Mouse (Mus musculus) lung, postnatal 25 days (tissue): ENCODE measurements around the gene Nkx2-2.
A peak's percentile ranks its signal among the peaks of the same experiment; 100 is the strongest.

Experiments
- DNase-seq: peaks from one replicate; pipeline ENCODE4 v3.0.0; 2022; ENCODE audit warnings: low spot score

Nkx2-2 gene

DNA sequence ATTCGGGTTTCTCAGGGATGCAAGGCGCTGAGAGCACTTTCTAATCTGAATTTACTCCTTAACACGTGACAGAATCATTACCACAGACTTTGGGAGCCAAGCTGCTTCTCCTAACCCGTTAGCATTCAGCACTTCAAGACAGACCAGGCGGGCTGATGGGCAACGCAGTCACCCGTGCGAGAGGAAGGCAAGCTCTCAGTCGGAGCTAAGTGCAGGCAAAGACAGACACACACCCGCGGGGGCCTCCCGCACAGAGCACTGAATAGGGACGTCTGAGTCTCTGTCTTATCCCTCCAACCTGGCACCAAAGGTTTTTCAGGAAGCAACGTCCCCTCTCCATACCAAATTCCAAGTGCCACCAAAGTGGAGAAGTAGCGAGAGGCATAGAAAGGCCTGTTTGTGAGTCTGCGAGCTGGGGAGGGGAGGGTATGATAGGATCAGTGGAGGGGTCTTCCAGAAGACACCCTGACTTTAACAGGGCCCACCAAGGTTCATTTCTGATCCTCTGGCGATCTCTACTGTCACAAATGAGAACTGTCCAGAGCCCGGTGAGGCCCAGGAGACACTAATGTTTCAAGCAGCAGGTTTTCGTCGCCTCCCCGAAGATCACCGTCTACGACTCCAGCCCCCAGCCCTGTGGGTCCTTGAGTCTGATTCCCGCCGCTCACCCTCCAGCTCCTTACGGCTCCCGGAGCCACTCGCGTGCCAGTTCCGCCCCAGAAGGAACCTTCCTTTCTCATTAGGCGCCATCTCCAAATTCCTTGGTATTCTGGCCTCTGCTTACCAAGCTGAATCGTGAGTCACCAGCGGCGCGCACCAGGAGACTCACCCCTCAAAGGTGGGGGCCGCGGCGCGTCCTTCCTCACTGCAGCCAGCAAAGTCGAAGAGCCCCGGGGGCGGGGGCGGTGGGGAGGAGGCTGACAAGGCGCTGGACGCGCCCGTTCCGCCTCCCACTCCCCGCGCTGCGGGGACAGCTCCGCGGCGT is at the start of gene Nkx2-2:
TSS of gene Nkx2-2 (minus strand) at position 973 of the 985 bp plus-strand sequence.
- no peak for DNase-seq

- DNase-seq = no peak
Measured at GRCm38 (mm10) chr2:147235707-147236290, 41.8 kb upstream of the Nkx2-2 start.

DNA sequence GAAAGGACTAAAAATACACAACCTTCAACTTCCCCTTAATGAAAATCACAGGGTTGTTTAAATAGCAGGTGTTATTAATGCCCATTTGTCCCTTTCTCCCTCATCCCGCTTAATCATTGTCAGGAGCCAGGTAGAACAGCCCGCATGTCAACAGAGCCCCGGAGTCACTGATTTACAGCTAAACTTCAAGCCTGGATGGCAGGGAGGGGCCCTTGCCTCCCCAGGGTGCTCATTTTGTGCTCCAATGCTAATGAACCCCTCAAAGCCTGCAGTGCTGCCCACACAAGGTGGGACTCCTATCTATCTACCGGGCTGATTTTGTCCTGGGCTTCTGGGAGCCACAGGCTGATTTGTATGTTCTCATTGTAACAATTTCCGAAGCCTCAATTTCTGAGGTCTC is 37.1 kb upstream of the Nkx2-2 start:
- no peak for DNase-seq

DNA sequence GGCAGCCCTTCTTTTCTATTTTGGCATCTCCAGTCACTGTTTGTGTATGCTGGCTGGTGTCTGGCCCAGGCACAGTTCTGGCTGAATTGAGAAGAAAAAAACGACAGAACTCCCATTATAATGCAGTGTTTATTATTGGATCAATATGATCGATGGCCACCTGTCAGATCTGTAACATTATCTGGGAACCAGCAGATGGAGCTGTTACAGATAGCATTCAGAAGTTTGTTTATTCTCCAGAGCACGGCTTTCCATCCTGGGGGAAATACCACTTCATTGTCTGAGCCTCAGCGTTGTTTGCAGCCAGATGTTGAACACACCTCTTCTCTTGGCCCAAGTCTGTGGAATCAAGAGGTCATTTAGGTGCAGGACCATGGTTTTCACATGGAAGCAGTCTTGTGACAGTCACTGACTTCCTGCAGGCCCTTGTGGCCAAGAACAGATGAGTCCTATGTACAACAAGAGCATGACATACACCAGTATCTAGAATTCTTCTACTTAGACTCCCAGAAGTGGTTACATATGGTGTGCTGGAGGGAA is 11.1 kb upstream of the Nkx2-2 start:
- no peak for DNase-seq

- DNase-seq = no peak
Measured at GRCm38 (mm10) chr2:147194711-147195615, 920 bp upstream of the Nkx2-2 start.

DNA sequence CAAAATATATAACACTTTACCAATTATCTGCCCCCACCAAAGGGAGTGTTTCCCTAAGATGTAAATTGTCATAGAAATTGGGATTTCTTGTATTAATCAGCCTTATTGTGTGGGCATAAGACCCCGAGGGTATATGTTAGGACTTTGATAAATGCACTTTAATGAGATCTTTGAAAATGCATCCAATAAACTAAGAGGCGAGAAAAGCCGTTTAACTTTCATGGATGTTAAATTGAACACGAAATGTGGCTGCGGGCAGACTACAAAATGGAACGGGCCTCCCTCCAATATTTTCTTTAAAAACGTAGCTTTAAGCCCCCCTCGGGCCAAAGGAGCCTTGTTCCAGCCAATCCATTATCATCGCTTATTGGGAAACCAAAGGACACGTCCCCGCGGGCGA is 1.3 kb downstream of the Nkx2-2 start:
- DNase-seq = no peak

DNA sequence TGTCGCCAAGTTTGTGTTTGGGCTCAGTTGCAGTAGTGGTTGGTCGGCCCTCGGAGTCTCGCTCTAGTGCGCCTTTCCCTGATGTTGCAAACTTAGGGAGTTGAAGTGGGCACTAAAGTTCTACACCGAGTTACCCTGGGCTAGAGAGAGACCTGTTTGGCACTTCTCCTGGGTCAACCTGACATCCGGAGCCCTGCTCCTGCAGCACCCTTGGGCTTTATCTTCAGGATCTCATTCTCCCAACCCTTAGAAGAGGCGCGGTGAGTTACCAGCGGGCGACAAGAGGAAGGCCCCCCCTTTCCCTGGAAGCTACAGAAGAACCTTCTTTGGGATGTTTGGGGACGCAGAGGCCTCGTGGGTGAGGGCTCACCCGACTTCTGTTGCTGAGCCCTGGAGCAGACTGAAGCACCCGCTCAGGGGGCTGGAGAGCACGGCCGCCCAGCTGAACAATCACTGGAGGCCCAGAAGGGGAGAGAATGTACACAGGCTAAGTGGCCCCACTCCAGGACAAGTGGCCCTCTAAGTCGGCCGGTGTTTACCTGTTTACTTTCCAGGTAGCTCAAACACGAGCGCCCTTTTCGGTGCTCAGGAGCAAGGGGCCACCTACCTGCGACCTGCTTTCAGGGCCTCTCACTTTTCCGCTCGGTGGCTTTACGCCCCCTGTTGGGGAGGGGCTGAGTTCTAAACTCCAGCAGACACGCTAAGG is 3.6 kb downstream of the Nkx2-2 start:
- peak; percentile 86 for DNase-seq

DNA sequence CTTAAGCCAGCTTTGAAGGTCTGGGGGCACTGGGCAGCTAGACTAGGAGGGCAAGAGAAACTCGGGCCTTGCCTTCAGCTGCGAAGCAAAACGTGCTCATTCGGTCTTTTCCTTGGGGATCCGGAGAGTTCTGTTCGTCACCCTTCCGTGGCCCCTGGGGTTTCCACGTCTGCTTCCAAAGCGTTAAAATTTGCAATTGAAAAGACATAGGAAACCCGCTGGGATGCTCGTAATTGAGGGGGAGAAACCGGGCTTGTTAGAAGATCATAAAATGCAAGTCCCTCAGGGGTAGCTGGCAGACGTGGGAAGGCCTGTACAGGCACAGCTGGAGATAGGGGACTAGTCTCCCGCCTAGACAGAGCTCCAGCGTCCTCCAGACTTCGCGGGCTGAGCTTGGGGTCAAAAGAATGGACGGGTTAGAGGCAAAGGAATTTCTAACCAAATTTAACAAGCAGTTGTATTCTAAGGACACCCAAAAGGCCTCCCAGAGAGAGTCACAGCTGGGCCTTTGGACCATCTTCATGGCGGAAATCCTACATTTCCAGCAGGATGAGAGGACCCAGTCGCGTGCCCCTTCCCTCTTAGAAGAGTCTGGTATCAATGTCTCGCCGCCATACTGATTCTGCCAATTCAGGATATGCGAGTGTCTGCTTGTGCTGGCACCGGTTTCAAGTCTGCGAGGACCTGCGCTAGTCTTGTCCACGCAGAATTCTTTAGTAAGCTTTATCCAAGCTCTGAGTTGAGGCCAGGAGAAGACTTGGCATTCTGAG is 4.3 kb downstream of the Nkx2-2 start:
- no peak for DNase-seq

DNA sequence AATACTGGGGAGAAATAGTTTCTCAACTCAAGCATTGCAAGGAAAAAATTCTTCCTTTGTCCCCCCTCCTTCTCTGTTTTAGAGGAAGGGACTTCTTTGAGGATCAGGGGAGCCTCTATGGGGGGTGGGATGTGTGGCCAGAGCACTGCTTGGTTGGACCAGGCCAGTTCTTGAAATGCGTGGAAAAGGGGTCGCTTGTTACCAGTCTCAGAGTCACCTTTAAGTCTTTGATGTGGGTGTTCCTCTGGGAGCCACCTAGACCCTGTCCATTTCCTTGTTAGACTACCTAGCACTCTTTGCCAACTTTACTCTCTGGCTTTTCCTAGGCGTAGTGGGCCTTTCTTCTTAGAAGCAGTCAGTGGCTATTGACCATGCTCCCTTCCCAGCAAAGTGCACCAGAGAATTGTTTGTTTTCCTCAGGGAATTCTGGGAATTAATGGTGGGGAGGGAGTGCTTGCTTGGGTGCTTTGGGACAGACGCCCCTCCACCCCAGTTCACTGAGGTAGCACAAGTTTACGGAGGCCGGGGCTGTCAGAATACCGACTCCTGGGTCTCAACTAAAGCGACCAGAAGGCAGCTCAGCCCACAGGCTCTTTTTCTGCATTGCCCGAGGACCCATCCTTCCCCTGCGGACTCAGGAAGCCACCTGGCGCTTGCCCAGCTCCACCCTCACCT is 5.0 kb downstream of the Nkx2-2 start:
- DNase-seq = no peak

GRCm38 (mm10) chr2:147188074-147188700 is 5.9 kb downstream of the Nkx2-2 start:
- DNase-seq = no peak

DNA sequence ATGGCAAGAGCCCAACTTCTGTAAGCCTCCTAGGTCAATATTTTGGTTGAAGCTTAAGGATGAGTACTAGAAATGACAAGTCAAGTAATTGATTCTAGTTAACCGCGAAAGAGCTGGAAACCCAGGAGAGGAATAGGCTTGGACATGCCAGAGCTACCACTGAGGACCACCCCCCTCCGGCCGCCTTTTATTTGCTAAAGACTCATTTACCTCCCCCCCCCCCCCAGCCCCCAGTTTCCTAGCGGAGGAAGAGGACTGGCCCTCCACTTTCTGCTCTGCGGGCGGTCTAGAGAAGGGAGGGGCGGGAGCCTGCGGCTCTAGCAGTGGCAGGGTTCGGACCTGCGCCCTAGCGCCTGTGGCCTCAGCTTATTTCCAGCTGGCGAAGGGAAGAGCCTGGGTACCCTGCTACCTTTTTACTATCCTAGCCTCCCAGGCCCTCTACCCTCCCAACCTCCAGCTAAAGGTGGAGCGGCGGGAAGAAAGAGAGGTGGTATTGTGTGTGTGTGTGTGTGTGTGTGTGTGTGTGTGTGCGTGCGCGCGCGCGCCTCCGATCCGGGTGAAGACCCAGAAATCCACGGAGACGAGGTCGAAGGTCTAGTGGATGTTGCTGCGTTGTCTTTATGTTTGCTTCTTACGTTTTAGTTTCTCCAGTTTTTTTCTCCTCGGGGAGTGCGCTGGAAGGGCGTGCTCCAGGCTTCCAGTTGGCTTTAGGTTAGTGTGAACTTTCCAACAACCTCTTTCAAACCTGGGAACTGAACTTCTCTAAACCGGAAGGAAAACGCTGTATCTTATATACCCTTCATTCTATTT is 6.8 kb downstream of the Nkx2-2 start:
- no peak for DNase-seq

- no peak for DNase-seq
Measured at GRCm38 (mm10) chr2:147186261-147186681, 7.8 kb downstream of the Nkx2-2 start.

DNA sequence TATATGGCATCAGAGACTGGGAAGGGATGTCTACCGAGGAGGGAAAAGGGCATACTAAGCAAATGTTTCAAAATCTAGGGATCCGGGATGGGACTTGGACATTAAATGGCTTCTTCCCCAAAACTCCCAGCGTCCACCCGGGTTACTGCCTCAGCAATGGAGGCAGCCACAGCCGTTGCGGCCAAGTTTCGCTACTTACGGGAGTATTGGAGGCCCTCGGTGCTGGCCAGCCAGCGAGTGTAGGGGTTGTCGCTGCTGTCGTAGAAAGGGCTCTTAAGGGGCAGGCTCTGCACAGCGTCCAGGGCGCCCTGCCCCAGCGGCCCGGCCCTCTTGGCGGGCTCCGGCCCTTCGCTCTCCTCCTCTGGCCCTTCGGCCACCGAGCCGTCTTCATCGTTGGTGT is 8.5 kb downstream of the Nkx2-2 start:
- no peak for DNase-seq

DNA sequence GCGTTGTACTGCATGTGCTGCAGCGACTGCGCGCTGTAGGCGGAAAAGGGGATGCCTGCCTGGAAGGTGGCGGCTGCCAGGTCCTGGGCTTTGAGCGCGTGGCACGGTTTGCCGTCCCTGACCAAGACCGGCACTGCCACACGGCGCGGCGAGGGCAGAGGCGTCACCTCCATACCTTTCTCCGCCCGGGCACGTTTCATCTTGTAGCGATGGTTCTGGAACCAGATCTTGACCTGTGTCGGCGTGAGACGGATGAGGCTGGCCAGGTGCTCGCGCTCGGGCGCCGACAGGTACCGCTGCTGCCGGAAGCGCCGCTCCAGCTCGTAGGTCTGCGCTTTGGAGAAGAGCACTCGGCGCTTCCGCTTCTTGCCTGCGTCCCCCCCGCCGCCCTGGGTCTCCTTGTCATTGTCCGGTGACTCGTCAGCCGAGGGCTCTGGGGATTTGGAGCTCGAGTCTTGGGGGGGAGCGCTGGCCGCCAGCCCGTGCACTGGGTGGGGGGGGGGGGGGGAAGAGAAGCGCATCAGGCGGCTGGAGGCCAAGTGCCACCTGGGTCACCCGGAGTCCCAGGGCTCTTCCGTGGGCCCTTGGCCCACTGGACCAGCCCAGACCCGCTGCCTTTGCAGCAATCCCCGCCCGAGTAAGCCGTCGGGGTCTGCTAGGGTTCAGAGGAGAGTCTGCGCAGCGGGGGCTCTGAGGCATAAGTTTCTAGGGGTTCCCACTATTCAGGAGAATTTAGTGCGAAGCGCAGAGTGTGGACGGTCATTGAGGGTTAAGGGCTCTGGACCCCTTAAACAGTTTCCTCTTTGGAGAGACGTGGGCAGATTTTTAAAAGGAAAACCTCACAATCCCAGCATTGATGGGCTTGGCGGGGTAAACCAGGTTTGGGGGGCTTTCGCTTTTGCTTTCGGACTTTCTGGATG is 9.7 kb downstream of the Nkx2-2 start:
- no peak for DNase-seq

- no peak for DNase-seq
Measured at GRCm38 (mm10) chr2:147183521-147183920, 10.5 kb downstream of the Nkx2-2 start.

DNA sequence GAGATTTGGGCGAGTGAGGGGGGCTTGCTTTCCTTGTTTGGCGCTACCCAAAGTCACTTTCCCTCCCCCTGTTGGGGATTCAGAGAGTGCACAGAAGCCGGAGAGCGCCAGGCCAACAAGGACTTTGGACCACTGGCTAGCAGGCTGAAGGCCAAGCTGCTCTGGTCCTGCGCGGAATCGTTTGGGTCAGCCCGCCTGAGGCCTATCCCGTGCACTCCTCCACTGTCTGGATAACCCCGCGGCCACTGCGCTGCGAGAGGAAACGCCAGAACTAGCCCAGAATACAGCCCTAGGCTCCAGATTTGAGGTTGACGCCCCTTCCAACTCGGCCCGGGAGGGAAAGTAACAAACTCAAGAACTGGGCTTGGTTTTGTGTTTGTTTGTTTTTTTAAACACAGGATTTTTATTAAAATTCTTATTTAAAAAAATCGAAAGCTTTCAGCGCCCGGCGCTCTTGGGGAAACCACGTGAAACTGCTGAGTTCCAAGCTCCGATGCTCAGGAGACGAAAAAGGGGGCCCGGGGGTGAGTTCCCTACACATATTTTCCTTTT is 11.3 kb downstream of the Nkx2-2 start:
- no peak for DNase-seq
